Mouse (Mus musculus) urinary bladder, adult 18-20 months (tissue): ENCODE results near the gene Lrrd1.
"Not testable (repeated sequence)": the region's sequence is repeated elsewhere in the genome, so short reads cannot be mapped to it uniquely, and the experiment has no call there.

Experiments used
- DNase-seq, 2 experiments: peaks; one replicate each; pipeline ENCODE4 v3.0.0; 2022; ENCODE audit warnings: low spot score in 2 of 2, mixed read lengths in 2 of 2

Gene Lrrd1

DNA sequence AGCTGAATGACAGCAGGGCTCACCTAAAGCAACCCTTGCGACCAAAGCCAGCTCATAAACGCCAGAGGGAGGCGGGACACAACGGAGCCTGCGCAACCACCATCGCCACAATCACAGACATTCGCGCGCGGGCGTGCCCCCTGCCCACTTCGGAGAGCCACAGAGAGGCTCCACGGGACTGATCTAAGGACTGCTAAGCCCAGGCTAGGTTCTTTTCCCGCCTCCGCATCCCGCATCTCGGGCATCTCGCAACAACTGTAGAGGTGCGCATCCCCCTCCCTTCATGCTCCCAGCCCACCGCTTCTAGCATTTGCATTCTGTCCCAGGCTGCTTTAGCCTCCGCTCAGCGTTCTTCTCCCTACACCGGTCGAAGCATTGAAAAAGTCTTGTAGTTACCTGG, at the start of gene Lrrd1:
Lrrd1 (plus strand) TSS at position 148 of the 400 bp plus-strand sequence.
- no peak for DNase-seq

DNA sequence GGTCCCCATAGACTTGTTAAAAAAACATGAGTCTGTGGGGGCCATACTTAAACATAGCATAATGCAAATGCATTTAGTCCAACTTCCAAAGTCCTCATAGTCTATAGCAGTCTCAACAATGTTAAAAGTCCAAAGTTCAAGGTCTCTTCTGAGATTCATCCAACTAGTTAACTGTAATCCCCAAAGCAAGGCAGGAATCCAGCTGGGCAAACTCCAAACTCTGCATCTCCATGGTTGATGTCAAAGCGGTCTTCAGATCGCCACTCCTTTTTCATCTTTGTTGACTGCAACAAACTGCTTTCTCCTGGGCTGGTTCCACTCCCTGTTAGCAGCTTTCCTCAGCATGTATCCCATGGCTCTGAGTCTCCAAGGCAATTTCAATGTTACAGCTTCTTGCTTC, 47.9 kb upstream of the Lrrd1 start:
- not testable (repeated sequence) for DNase-seq

DNA sequence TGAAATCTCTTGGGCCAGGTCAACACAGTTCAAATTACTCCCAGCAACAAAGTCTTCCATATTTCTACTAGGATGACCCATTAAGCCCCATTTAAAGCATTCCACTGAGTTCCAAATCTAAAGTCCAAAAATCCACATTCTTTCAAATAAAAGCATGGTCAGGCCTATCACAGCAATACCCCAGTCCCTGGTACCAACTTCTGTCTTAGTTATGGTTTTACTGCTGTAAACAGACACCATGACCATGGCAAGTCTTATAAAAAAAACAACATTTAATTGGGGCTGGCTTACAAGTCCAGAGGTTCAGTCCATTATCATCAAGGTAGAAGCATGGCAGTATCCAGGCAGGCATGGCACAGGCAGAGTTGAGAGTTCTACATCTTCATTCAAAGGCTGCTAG, 46.3 kb upstream of the Lrrd1 start:
- not testable (repeated sequence) for DNase-seq

DNA sequence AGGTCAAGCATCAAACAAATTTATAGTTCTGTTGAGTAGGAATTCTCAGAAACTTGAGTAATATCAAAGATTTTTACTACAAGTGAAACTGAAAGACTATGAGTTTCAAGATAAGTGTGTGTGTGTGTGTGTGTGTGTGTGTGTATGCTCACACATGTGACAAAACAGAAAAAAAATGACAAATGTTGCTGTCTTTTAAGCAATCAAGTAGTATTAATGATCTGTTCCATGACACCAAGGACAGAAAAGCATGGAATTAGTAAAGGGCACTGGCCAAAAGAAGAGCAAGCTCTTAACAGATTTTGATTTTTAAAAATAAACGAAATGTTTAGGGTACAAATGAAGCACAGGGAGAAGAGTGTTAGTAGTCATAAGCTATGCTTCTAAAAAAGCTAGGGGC, 44.9 kb upstream of the Lrrd1 start:
- DNase-seq: no peak

DNA sequence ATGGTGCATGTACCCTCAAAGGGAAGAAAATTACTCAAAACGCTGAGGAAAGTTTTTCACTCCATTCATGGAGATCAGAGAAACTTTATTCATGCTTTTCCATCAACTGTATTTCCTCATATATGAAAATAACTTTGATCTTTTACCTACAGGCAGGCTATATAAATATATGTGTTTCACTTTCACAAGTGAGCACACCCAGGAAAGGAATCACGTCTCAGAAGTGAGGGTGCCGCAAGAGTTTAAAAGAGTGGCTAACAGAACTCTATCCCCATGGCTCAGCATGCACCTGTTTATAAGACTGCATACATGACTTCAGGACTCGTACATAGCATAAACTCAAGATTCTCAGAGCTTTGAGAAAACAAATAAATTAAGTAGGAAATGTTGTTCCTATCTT, 44.1 kb upstream of the Lrrd1 start:
- no peak for DNase-seq

DNA sequence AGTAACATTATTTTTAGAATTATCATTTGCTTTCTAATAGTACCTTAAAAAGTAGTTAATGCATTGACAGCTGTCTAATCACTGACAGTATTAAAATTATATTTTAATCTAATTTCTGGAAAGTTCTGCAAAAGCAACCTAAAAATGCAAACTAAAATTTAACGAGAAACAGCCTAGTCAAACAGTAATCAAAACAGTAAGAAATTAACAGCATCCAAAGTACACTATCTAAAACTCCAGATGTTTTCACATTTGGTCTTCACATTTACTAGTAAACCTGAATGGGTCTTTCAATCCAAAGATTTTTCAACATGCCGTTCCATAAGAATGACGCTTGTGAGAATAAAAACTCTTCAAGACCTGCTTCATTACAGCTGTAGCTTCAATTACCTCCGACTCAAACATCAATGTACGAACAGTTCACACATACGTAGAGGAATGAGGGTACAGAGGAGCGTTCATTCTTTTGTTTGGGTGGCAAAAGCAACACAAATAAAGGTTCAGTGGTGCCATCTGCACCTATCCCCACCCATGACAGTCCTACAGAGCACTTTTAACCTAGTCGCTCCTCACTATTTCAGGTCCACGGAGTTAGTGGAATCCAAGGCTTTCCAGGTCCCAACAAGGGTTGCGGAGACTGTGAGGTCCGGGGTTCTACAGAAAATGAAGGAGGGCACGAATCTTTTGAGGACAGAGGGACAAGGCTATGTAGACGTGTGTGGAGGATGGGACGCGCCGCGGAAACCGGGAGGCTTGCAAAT, 43.1 kb upstream of the Lrrd1 start:
- DNase-seq: no peak

DNA sequence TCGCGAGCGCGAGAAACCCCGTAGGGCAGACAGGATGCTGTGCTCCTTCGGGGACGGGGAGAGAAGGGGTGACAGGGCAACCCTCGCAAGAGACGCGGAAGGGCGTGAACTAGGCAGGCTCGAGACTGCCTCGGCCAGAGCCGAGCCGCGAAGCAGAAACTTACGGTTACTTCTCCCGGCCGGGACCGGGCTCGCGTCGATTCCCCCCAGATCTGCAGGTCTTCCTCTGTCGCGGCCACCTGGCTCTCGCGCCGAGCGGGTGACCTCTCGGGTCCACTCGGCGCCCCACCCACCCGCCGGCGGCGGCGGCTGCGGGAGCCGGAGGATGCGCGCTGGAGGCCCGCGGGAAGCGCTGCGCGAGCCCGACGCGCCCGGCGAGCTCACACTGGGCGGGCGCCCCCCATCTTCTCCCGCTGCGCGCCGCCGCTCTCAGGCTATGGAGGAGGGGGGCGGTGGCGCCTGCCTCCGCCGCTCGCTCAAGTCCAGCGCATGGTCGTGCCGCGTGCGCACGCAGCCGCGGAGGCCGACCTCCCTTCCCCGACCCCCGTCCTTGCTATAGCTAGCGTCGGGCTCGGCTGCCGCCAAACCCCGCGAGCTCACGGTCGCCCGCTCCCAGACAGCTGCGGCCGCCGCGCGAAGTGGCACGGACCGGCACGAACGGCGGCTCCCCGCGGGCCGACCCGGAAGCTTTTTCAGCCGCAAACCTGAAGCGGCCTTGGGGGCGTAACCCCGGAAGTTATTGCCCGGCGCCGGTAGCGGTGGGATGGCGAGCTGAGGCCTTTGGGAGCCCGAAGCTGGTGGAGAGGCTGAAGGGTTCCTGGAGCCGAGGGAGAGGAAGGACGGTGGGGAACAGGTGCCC, 42.3 kb upstream of the Lrrd1 start, which contains the start of the genes Ankib1 and Krit1:
Ankib1 (minus strand) TSS at position 493 of the 859 bp plus-strand sequence.
Krit1 (plus strand) TSS at position 752 of the 859 bp plus-strand sequence.
- peak; percentile 83 to 86 for DNase-seq

DNA sequence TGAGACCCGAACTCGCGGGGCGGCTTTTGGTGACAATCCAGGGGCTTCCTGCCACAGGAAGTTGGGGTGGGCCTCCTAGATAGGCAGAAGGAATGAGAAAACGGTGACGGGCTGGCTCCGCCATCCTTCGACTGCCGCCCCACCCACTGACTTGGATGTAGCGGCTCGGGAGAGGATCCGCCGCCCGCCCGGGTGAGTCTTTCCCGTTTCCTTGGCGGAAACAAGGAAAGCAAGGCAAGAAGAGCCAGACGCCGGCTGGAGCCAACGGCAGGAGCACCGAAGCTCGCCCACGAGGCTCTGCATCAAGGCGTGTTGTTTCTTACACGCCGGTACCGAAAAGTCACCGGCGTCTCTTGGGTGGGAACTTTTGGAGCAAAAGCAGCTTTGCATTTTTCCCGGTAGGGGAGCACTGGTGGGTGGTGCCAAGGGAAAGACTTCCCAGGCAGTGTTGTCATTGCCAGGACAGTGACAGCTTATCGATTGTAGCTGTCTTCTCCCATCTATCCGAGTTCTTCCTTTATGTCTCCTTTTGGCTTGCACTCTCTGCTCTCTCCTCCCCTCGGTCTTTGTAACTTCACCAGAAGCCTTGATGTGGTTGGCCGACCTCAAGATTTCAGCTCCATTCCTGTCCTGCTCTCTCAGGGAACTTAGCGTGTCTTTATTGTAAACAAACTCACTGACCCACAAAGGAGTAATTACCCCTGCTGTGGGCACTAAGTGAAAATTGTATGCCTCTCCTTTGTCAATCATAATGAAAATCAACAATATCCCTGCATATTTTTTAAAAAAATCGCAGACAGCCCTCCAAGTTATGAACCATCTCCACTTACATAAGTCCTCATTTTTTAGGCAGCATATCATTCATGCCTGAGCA, 41.4 kb upstream of the Lrrd1 start:
- no peak for DNase-seq

DNA sequence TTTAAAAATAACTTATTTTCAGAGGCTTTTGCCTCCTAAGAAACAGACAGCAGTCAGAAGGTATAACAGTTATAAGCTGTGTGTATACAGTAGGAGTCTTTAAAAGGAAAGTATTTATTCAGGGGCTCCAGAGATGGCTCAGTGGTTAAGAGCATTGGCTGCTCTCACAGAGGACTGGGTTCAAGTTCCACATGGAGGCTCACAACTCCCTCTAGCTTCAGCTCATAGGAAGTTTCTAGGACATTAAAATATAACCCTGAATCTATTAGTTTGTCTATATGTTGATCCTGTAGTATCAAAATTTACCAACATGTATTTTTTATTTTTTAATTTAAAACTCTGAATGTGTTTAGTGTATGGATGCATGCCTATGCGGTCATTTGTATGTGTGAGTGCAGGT, 36.5 kb upstream of the Lrrd1 start:
- no peak for DNase-seq

DNA sequence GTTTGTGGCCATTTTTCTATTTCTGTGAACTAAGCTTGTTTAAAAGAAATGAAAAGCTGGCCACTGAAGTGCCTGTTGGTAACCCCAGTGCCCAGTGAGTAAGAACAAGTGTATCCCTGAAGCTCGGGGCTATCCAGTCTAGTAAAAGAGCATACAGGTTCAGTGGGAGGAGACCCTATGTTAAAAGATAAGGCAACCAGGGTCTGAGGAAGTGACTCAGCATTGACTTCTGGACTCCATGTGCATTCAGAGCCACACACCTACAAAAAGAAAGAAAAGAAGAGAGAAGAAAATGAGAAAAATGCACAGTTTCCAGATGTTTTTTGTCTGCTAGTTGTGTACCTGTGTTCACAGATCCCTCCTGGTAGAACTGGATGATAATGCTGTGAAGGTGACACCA, 10.9 kb upstream of the Lrrd1 start:
- no peak for DNase-seq

DNA sequence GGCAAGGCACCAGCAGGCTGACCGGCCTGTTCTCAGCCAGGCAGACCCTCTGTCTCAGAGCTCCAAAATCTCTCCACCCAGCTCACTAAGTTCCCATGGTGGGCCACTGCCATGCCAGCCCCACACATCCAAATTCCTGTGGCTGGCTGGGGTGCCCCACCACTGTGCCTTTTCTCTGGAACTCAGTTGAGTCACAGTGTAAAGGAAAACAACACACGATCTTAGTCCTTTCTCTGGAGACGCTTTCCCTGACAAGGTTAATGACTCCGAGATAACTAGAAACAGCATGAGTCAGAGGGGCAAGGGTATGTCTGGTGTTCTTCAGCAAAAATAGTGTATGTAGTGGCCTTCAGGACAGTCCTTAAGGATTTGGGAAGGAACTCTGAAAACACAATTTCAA, 25.2 kb downstream of the Lrrd1 start:
- no peak for DNase-seq

DNA sequence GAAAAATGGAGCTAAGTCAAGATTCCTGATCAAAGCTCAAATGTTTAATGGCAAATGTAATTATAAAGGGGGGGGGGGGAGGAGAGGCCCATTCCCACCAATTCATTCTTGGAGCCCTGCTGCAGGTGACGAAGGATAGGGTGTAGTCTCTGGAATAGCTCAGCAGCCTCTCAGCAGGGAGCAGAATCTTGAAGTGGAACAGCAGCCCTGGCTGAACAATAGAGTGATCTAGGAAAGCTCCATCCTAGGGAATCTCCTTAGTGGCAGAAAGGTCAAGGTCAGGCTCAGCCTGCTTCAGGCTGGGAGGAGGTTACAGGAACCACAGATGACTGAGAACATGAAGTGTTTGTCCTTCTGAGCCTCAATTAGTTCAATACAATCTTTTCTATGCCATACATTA, 27.4 kb downstream of the Lrrd1 start:
- no peak for DNase-seq

DNA sequence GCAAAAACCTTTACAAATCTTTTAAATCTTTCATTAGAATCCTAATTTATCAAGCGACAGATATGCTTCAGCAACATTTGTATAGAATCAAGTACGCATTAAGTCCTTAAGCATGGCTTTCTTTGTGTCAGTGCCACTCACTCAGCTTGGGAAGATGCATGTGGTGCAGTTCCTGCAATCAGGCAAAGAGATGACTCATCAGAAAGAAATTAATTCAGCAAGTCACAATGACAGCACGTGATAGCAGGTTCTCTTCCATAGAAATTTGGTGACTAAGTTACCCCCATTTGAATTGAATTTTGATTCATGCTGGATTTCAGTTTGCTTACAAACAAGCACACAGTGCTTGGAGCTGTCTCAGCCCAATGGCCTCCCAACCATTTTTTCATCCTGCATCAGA, 28.5 kb downstream of the Lrrd1 start:
- DNase-seq: no peak

DNA sequence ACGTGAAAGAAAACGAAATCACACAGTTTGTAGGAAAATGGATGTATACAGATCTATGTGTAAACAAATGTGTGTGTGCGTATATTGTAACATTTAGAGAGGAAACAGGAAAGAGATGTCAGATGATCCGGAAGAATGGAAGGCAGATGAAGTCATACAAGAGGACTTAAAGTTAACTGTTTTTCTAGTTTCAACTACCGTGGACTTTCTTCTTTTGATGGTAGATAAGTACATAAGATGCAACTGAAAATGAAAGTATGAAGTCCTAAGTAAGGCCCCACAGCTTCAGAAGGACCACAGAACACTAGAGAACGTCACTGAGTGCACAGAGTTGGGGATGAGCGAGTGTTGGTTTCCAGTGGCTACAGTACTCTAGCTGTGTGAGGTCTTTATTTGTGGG, 41.9 kb downstream of the Lrrd1 start:
- DNase-seq: not testable (repeated sequence)

DNA sequence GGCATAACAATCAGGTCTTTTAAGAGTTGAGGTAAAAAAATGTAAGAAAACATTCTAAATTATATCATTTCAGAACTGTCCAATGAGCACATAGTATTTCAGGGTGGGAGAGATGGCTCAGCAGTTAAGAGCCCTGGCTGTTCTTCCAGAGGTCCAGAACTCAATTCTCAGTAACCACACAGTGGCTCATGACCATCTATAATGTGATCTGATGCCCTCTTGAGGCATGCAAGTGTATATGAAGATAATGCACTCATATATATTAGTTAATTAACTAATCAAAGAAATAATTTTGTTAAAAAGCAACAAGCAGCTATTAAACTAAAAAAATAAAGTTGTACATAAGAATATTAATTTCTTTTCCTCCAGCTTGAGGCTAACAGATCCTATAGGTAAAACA, 44.2 kb downstream of the Lrrd1 start:
- no peak for DNase-seq

DNA sequence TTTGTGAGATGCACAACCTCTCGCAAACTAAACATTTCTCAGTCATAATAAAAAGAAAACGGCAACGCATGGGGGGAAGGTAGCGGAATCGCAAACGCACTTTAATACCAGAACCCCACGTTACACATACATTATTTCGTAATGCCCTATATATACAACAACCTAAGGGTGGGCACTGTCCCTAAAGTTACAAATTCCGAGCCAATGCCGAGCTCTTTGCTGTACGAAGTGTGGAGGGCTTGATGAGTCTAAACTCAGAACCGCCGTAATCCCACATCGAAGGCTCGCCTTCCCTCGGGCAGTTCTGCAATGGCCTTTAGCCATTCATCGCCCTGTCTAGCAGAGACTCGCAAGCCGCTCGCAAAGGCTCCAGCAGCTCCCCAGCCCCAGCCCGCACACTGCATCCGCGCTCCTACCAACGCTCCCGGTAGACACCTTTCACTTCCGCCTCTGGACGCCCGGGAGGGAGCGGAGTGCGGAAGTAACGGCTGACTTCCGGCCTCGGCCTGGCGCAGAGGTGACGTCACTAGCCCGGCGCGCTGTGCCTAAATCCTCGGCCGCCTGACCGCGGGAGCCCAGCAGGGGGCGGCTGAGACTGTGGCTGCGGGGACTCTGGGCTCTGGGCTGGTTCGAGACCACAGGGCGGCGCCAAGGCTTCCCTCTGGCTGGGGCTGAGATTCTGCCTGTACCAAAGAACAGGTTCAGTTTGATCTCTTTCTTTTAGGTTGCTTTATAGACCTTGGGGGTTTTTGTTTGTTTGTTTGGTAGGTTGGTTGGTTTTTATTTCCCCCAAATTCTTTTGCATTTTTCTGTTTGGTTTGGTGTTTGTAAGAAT, 48.7 kb downstream of the Lrrd1 start, which contains the start of gene Mterf1a:
Mterf1a (minus strand) TSS at position 475 of the 835 bp plus-strand sequence.
- peak; percentile 5 to 20 for DNase-seq

DNA sequence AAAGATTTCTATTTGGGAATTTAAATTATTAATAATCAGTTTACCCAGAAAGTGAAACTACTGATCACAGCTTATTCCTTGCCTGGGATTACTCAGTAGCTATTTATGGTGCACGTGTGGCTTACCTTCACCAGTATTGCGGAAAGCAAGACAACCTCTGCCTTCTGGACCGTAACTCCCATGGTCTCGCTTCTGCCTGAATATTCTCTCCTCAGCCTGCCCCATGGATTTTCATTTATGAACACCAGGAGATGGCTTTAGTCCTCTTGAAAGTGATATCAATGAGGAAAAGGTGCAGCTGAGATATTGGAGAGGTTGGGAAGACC, 49.3 kb downstream of the Lrrd1 start:
- DNase-seq: not testable (repeated sequence)

DNA sequence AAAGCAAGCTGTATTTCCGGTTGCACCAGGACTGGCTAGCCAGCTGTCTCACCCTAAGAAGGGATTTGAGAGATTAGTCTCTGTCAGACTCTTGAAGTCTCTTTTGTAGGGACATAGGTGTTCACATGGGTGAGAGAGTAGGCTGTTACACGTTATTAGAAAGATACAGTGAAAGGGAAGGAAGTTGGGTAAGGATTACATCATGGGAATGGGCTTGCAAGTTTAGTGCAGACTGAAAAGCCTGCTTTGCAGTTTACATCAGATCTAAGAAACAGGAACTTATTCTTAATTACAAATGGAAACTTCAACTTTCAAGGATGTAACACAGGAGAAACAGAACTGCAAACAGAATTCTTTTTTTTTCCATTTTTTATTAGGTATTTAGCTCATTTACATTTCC, 60.5 kb downstream of the Lrrd1 start:
- DNase-seq: no peak
